Mouse (Mus musculus) bone marrow, adult 2 months (tissue): ENCODE measurements around the gene Il6ra.

Source experiments
- CTCF ChIP-seq: fragments of 200-500 bp; IDR thresholded peaks from 2 replicates; pipeline ENCODE4 v1.5.1; 2011; ENCODE audit warnings: low read length, control low read depth; ENCODE audit not compliant: control insufficient read depth, insufficient read depth
- POLR2A ChIP-seq: fragments of 200-500 bp; IDR thresholded peaks from 2 replicates; pipeline ENCODE4 v1.6.1; 2011; ENCODE audit warnings: low read depth, mild to moderate bottlenecking, control low read depth, low read length, borderline replicate concordance; ENCODE audit not compliant: control insufficient read depth

GRCm38 (mm10) chr3:89821096-89821513 is 91.9 kb downstream of the Il6ra start:
- TF ChIP-seq CTCF (no peak), POLR2A (no peak)
